Mouse (Mus musculus): ENCODE data around the gene Spock1.

GRCm38 (mm10) chr13:57812643-57813042 lies 95.5 kb downstream of the Spock1 start:
- TF ChIP-seq GATA1 (IDR thresholded peaks at IDR 0.05; ENCODE audit: borderline replicate concordance, low read length) (no peak), FLI1 (IDR thresholded peaks at IDR 0.05; ENCODE audit: low read length) (no peak)

Data from megakaryocyte, embryonic 14.5 days (primary cell).